In genomic region chr10:78689973-78690372, GRCm38 (mm10) we compare ENCODE assay signal across 24 mouse cellular contexts. TPM values are rescaled to one million over a fixed set of nuclear protein-coding genes. Genes with fewer than 3 reads are reported as not detected.
A peak's percentile ranks its signal among the peaks of the same experiment; 100 is the strongest.
DNase-seq lines count a peak whose midpoint lies in the region; ATAC-seq and TF ChIP-seq lines count a peak whose summit lies in the region.
"Had no signal": no experiment of that assay in that cellular context is flagged by ENCODE, and none has a peak within 500 bp of the region (broad histone marks: within the 10 kb centered on the region; RNA-seq: fewer than 3 reads in every experiment).

No protein-coding gene starts in this region.

- peak; percentile 12 for DNase-seq in limb, embryonic 11.5 days (ENCODE audit: low spot score)
- DNase-seq in limb, embryonic 10.5 days (ENCODE audit: low spot score) = no peak
- DNase-seq in lung, embryonic 14.5 days = peak; percentile 71
- DNase-seq in lung, postnatal 4 days = no peak
- no peak for DNase-seq in lung, adult 18-20 months
- DNase-seq in embryonic facial prominence, embryonic 10.5 days (ENCODE audit: low spot score) = peak; percentile 2
- no peak for DNase-seq in adipocyte (ENCODE audit: low spot score)
- DNase-seq: adrenal gland, adult 8-10 months; adrenal gland, postnatal 14 days; adrenal gland, postnatal 36 days; cerebellum, adult 11-12 months; cerebellum, adult 2 months; cerebellum, adult 9-10 months; cerebellum, postnatal 10 days; cerebellum, postnatal 25 days had no signal

- H3K9ac ChIP-seq in limb, embryonic 11.5 days (ENCODE audit: low read length) = no peak overlapping the region
- no peak overlapping the region for H3K9ac ChIP-seq in lung, embryonic 14.5 days
- H3K9ac ChIP-seq in lung, embryonic 16.5 days (ENCODE audit: low read length) = no peak overlapping the region
- H3K9ac ChIP-seq: embryonic facial prominence, embryonic 13.5 days; embryonic facial prominence, embryonic 15.5 days had no signal

- H3K36me3 ChIP-seq in limb, embryonic 11.5 days (ENCODE audit: control insufficient read depth, insufficient read depth, low read length) = no peaks in the 10 kb centered on the region
- H3K36me3 ChIP-seq in limb, embryonic 10.5 days = no peaks in the 10 kb centered on the region
- H3K36me3 ChIP-seq in lung, embryonic 14.5 days (ENCODE audit: insufficient read depth) = no peaks in the 10 kb centered on the region
- H3K36me3 ChIP-seq in lung, embryonic 16.5 days (ENCODE audit: control insufficient read depth, insufficient read depth, low read length) = no peaks in the 10 kb centered on the region
- no peaks in the 10 kb centered on the region for H3K36me3 ChIP-seq in embryonic facial prominence, embryonic 10.5 days (replicated peaks)
- H3K36me3 ChIP-seq: embryonic facial prominence, embryonic 13.5 days; embryonic facial prominence, embryonic 15.5 days had no signal

- no peaks in the 10 kb centered on the region for H3K9me3 ChIP-seq in limb, embryonic 11.5 days (ENCODE audit: control insufficient read depth, low read length)
- no peaks in the 10 kb centered on the region for H3K9me3 ChIP-seq in limb, embryonic 10.5 days (replicated peaks)
- no peaks in the 10 kb centered on the region for H3K9me3 ChIP-seq in lung, embryonic 14.5 days (ENCODE audit: low read depth, low read length)
- H3K9me3 ChIP-seq in lung, embryonic 16.5 days (ENCODE audit: control insufficient read depth, low read length) = no peaks in the 10 kb centered on the region
- no peaks in the 10 kb centered on the region for H3K9me3 ChIP-seq in embryonic facial prominence, embryonic 10.5 days
- H3K9me3 ChIP-seq: embryonic facial prominence, embryonic 13.5 days; embryonic facial prominence, embryonic 15.5 days had no signal

- TF ChIP-seq CTCF in lung, embryonic 14.5 days (IDR thresholded peaks at IDR 0.05; ENCODE audit: low read depth) = no peak

- no peak for ATAC-seq in limb, embryonic 11.5 days (ENCODE audit: insufficient number of reproducible peaks, low FRiP score, low TSS enrichment, low read depth)
- ATAC-seq in lung, embryonic 14.5 days (ENCODE audit: insufficient read depth) = peak; percentile 68; the same call in 1 of the 2 replicates
- ATAC-seq in lung, embryonic 16.5 days (ENCODE audit: low read depth) = peak; percentile 83
- ATAC-seq: forebrain, embryonic 14.5 days; forebrain, embryonic 16.5 days had no signal

- 0 out of 2 replicates have a peak, but pooled peaks cover 2% of the 10 kb centered on the region for H3K27me3 ChIP-seq in limb, embryonic 11.5 days (ENCODE audit: control insufficient read depth, insufficient read depth, low read length)
- H3K27me3 ChIP-seq in limb, embryonic 10.5 days (ENCODE audit: low read depth, poor library complexity, severe bottlenecking) = no peaks in the 10 kb centered on the region
- no peaks in the 10 kb centered on the region for H3K27me3 ChIP-seq in lung, embryonic 14.5 days (ENCODE audit: insufficient read depth, low read length)
- H3K27me3 ChIP-seq in lung, embryonic 16.5 days (ENCODE audit: control insufficient read depth, insufficient read depth, low read depth, low read length) = no peaks in the 10 kb centered on the region
- H3K27me3 ChIP-seq in embryonic facial prominence, embryonic 10.5 days (replicated peaks; ENCODE audit: low read depth, poor library complexity, severe bottlenecking) = no peaks in the 10 kb centered on the region
- H3K27me3 ChIP-seq: embryonic facial prominence, embryonic 13.5 days; embryonic facial prominence, embryonic 15.5 days had no signal

- H3K4me3 ChIP-seq in limb, embryonic 11.5 days (ENCODE audit: low read depth, low read length) = no peak overlapping the region
- no peak overlapping the region for H3K4me3 ChIP-seq in limb, embryonic 10.5 days
- no peak overlapping the region for H3K4me3 ChIP-seq in lung, embryonic 14.5 days (ENCODE audit: low read depth, low read length)
- no peak overlapping the region for H3K4me3 ChIP-seq in lung, embryonic 16.5 days (ENCODE audit: low read length)
- H3K4me3 ChIP-seq in embryonic facial prominence, embryonic 10.5 days = no peak overlapping the region
- H3K4me3 ChIP-seq: embryonic facial prominence, embryonic 13.5 days; embryonic facial prominence, embryonic 15.5 days; erythroblast, embryonic 14.5 days had no signal

- WGBS in limb, embryonic 11.5 days = 88% methylated on average over 6 of the region's 6 CpGs
- 92% methylated on average over 6 of the region's 6 CpGs for WGBS in limb, embryonic 10.5 days
- 46% methylated on average over 6 of the region's 6 CpGs for WGBS in lung, embryonic 14.5 days
- 42% methylated on average over 6 of the region's 6 CpGs for WGBS in lung, embryonic 16.5 days
- 91% methylated on average over 6 of the region's 6 CpGs for WGBS in embryonic facial prominence, embryonic 10.5 days

- no peak overlapping the region for H3K4me2 ChIP-seq in limb, embryonic 11.5 days (ENCODE audit: low read depth, severe bottlenecking)
- H3K4me2 ChIP-seq in lung, embryonic 14.5 days = no peak overlapping the region
- no peak overlapping the region for H3K4me2 ChIP-seq in lung, embryonic 16.5 days (ENCODE audit: low read depth, low read length)
- H3K4me2 ChIP-seq: embryonic facial prominence, embryonic 13.5 days; embryonic facial prominence, embryonic 15.5 days had no signal

- no peak overlapping the region for H3K27ac ChIP-seq in limb, embryonic 11.5 days (replicated peaks; ENCODE audit: low read depth, low read length)
- H3K27ac ChIP-seq in limb, embryonic 10.5 days = no peak overlapping the region
- H3K27ac ChIP-seq in lung, embryonic 14.5 days (ENCODE audit: low read depth) = no peak overlapping the region
- H3K27ac ChIP-seq in lung, embryonic 16.5 days (ENCODE audit: low read length) = no peak overlapping the region
- no peak overlapping the region for H3K27ac ChIP-seq in embryonic facial prominence, embryonic 10.5 days (replicated peaks)
- H3K27ac ChIP-seq: embryonic facial prominence, embryonic 13.5 days; embryonic facial prominence, embryonic 15.5 days had no signal

- H3K4me1 ChIP-seq in limb, embryonic 11.5 days (ENCODE audit: control insufficient read depth, insufficient read depth, low read length) = 0 out of 2 replicates have a peak, but pooled peaks cover 3% of the 10 kb centered on the region
- peaks cover 14% of the 10 kb centered on the region for H3K4me1 ChIP-seq in limb, embryonic 10.5 days
- no peaks in the 10 kb centered on the region for H3K4me1 ChIP-seq in lung, embryonic 14.5 days (ENCODE audit: insufficient read depth)
- H3K4me1 ChIP-seq in lung, embryonic 16.5 days (replicated peaks; ENCODE audit: control insufficient read depth, insufficient read depth, low read length) = no peaks in the 10 kb centered on the region
- H3K4me1 ChIP-seq in embryonic facial prominence, embryonic 10.5 days = no peaks in the 10 kb centered on the region
- H3K4me1 ChIP-seq: embryonic facial prominence, embryonic 13.5 days; embryonic facial prominence, embryonic 15.5 days had no signal

RNA-seq across cellular contexts. Expression of gene Casp14, which starts 28.1 kb away (rescaled TPM):
- polyA plus RNA-seq in limb, embryonic 11.5 days (2014; fragmentation: Nextera tagmentation; extraction: Ambion mirVana) = 0.17 and 0.18 TPM in 2 replicates
- 0.06 TPM in 1 of 2 replicates, not detected in the other for polyA plus RNA-seq in limb, embryonic 10.5 days (2016; fragmentation: Nextera tagmentation; extraction: Ambion mirVana)
- polyA plus RNA-seq in lung, embryonic 14.5 days (2014; fragmentation: Nextera tagmentation; extraction: Ambion mirVana) = not detected in 2 replicates
- 0.21 TPM in 1 of 2 replicates, not detected in the other for polyA plus RNA-seq in lung, embryonic 16.5 days (2015; fragmentation: Nextera tagmentation; extraction: Ambion mirVana)
- not detected in 2 replicates for polyA plus RNA-seq in embryonic facial prominence, embryonic 10.5 days (2016; fragmentation: Nextera tagmentation; extraction: Ambion mirVana)
- polyA plus RNA-seq: C2C12; cerebellum, adult 2 months; cortical plate, adult 2 months; forebrain, embryonic 11.5 days; forebrain, embryonic 14.5 days; forebrain, embryonic 16.5 days had no signal

Comparison
In these comparisons a context has a peak if more than half of its experiments do, and no peak if none do; other contexts are left out.
1. DNase-seq: peak in limb, embryonic 11.5 days (single experiment), lung, embryonic 14.5 days (single experiment) and embryonic facial prominence, embryonic 10.5 days (single experiment); none in limb, embryonic 10.5 days (single experiment), lung, postnatal 4 days (0 of 2), lung, adult 18-20 months (0 of 2) and adipocyte (single experiment).